Mouse (Mus musculus) midbrain, embryonic 16.5 days (tissue): ENCODE results near the gene Gm20458. TPM values are rescaled to one million over a fixed set of nuclear protein-coding genes. Genes with fewer than 3 reads are reported as not detected.

ENCODE experiments used
- ATAC-seq: fragments of 200-750 bp; cut with Nextera tagmentation; 2 replicates; pipeline ENCODE4 v1.8.0; 2017; ENCODE audit warnings: moderate TSS enrichment
- H3K27ac ChIP-seq: fragments of 300-500 bp; sonication (generic); 2 replicates; pipeline ENCODE4 v1.5.1; 2014; ENCODE audit warnings: mild to moderate bottlenecking, low read length, mixed read lengths
- H3K27me3 ChIP-seq: fragments of 300-500 bp; sonication (generic); 2 replicates; pipeline ENCODE4 v1.6.1; 2014; ENCODE audit warnings: low read depth, low read length, mixed read lengths; ENCODE audit not compliant: control insufficient read depth, insufficient read depth
- H3K36me3 ChIP-seq: fragments of 300-500 bp; sonication (generic); 2 replicates; pipeline ENCODE4 v1.6.1; 2014; ENCODE audit warnings: mild to moderate bottlenecking, low read length, moderate library complexity, mixed read lengths; ENCODE audit not compliant: control insufficient read depth, insufficient read depth
- H3K4me1 ChIP-seq: fragments of 300-500 bp; sonication (generic); 2 replicates; pipeline ENCODE4 v1.6.1; 2014; ENCODE audit warnings: mild to moderate bottlenecking, low read length, mixed read lengths; ENCODE audit not compliant: control insufficient read depth, insufficient read depth
- H3K4me2 ChIP-seq: fragments of 300-500 bp; sonication (generic); 2 replicates; pipeline ENCODE4 v1.6.1; 2014; ENCODE audit warnings: mild to moderate bottlenecking, low read length, mixed read lengths
- H3K4me3 ChIP-seq: fragments of 300-500 bp; sonication (generic); 2 replicates; pipeline ENCODE4 v1.5.1; 2014; ENCODE audit warnings: low read depth, mild to moderate bottlenecking, low read length, moderate library complexity, mixed read lengths
- H3K9ac ChIP-seq: fragments of 300-500 bp; sonication (generic); 2 replicates; pipeline ENCODE4 v1.6.1; 2014; ENCODE audit warnings: low read depth, low read length, mixed read lengths
- H3K9me3 ChIP-seq: fragments of 300-500 bp; sonication (generic); replicated peaks from 2 replicates; pipeline ENCODE4 v1.6.1; 2014; ENCODE audit warnings: mild to moderate bottlenecking, low read length, mixed read lengths; ENCODE audit not compliant: control insufficient read depth, poor library complexity, severe bottlenecking
- WGBS: fragments of 180-500 bp; shearing (Covaris S2); extraction: QIAGEN DNeasy Blood & Tissue Kit; methylation state at CpG from one replicate; pipeline ENCODE4 v1.1.7; 2014; 5-methylcytosine and 5-hydroxymethylcytosine counted together
- polyA plus RNA-seq: library from polyadenylated mRNA; unstranded; fragments of >200 nt; fragmentation: Nextera tagmentation; extraction: Ambion mirVana; gene quantifications from 2 replicates; pipeline ENCODE4 v1.2.1, GENCODE M21; 2015

Gm20458 gene
- polyA plus RNA-seq, 1 experiment from 2014 or later, result 7.5 TPM

DNA sequence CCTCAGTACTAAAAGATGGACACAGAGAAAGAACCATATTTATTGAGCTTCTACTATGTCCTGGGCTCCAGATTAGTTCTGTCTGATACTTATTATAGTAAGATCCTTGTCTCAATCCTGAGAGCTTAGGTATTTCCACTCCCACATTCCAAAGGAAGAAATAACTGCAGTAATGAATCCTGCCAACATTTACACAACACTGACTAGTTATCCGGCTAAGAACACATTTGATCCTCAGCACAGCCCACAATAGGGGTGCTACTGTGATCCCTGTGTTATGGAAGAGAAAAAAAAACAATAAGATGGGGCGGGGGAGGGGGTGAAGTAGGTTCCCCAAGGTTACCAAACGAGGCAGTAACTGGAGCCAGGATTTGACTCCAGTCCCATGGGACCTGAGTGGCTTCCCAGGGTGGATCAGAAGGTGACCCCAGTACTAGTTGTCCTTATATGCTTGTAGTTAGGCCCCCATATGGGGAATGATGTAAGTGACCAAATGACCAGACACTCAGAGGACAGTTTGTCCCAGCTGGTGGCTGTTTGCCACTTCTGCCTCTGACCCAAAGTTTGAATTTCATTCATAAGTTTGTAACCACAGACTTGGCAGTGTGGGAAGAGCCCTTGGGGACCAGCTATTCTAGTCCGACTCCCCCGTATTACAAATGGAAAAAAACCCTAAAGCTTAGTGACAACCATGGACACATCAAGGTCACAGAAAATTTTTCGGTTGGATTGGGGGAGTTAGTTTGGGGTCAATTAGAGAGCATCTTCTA is 5.2 kb upstream of the Gm20458 start:
- H3K4me1 ChIP-seq, result no peaks in the 10 kb centered on the region
- WGBS, result 77% methylated on average over 6 of the region's 6 CpGs
- no peaks in the 10 kb centered on the region for H3K9me3 ChIP-seq
- no peak overlapping the region for H3K27ac ChIP-seq
- no peak overlapping the region for H3K4me3 ChIP-seq
- no peaks in the 10 kb centered on the region for H3K27me3 ChIP-seq
- no peaks in the 10 kb centered on the region for H3K36me3 ChIP-seq
- no peak overlapping the region for H3K9ac ChIP-seq
- ATAC-seq, result no peak
- no peak overlapping the region for H3K4me2 ChIP-seq

DNA sequence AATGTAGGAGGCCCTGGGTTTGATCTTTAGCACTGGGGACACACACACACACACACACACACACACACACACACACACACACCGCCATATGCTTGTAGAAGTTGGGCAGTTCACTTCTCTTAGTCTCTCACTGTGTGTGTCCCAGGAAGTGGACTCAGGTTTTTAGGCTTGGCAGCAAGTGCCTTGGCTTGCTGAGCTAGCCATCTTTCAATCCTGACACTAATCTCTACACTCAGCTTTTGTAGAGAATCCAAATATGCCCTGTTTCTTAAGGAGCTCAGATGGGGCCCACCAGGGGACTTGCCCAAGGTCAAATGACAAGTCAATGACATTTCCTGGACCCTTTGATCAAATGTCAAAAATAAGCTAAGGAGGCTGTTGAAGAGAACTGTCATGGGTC is 4.4 kb upstream of the Gm20458 start:
- no peak overlapping the region for H3K4me3 ChIP-seq
- no peaks in the 10 kb centered on the region for H3K36me3 ChIP-seq
- H3K9ac ChIP-seq, result no peak overlapping the region
- H3K4me2 ChIP-seq, result no peak overlapping the region; the same call in 1 of the 2 replicates
- H3K4me1 ChIP-seq, result no peaks in the 10 kb centered on the region
- no peaks in the 10 kb centered on the region for H3K27me3 ChIP-seq
- no peak overlapping the region for H3K27ac ChIP-seq
- no peaks in the 10 kb centered on the region for H3K9me3 ChIP-seq
- WGBS, result 80% methylated on average over 1 of the region's 1 CpGs
- no peak for ATAC-seq

DNA sequence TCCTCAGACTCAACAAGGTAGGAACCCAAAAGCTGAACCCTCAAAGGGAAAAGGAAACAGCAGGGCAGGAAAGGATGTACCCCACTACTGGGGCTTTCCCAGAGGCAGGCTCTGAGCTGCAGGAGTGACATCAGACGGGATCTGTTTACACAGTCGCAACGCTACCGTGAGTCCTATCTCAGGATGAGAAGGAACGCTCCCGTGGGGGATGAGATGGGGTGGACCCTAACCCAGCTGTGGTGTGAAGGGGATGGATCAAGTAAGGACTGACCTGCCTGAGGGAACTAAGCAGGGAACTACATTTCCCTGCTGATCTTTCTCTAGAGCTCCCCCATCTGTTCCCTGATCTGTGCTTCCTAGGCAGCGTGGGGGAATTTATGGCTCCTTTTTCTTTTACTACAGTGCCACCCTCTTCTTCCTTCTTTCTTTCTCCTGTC is 3.9 kb upstream of the Gm20458 start, which contains the start of gene Sys1:
Sys1 (plus strand) TSS at position 101 of the 437 bp plus-strand sequence.
- Histone ChIP-seq H3K27ac (no peak within 1 kb of the TSS), H3K4me3 (no peak within 1 kb of the TSS), H3K9ac (no peak within 1 kb of the TSS), H3K36me3 (no peaks in the 10 kb centered on the region), H3K4me1 (peaks cover 4% of the 10 kb centered on the region), H3K4me2 (peak within 1 kb of the TSS; percentile 39), H3K9me3 (no peaks in the 10 kb centered on the region), H3K27me3 (no peaks in the 10 kb centered on the region)
- no peak for ATAC-seq
- 3% methylated on average over 7 of the region's 7 CpGs for WGBS

DNA sequence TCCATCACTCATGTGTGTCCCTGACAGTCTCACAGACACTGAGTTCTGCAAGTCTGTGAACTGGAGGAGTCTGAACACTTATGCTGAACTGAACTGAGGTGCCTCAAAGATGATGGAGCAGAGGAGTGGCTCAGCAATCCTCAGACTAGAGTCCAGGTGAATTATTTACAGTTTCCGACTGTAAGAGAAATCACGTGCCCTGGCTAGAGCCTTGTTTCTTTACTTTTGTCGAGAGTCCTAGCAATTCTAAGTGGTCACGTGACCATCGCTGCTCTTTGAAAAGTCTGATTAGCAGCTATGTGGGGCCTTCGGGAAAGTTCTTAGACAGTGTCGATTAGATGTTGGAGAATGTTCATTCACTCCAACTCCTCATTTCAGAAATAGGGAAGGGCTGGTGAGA is 2.8 kb upstream of the Gm20458 start:
- Histone ChIP-seq H3K36me3 (no peaks in the 10 kb centered on the region), H3K27me3 (no peaks in the 10 kb centered on the region), H3K9ac (no peak overlapping the region), H3K4me3 (no peak overlapping the region), H3K9me3 (no peaks in the 10 kb centered on the region), H3K27ac (no peak overlapping the region), H3K4me2 (no peak overlapping the region), H3K4me1 (peaks cover 13% of the 10 kb centered on the region)
- 53% methylated on average over 7 of the region's 7 CpGs for WGBS
- ATAC-seq, result no peak

DNA sequence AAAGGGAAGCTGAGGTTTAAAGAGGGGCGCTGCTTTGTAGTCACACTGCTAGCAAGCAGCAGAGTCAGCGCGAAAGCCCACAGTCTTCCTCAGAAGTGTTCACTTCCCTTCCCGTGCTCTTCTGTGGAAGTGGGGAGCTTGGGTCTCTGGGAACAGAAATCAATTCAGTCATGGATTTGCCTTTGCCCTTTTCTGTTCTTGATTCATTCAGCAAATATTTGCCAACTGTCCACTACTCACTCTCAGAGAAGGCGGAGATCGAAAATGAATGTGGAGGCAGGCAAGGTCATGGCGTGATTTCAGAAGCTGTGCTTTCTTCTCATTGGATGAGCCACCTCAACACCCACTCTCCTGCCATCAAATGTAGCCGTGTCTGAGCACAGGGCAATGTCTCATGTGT is 2.2 kb upstream of the Gm20458 start:
- no peak overlapping the region for H3K27ac ChIP-seq
- H3K9me3 ChIP-seq, result no peaks in the 10 kb centered on the region
- no peak for ATAC-seq
- no peak overlapping the region for H3K9ac ChIP-seq
- no peak overlapping the region for H3K4me2 ChIP-seq
- WGBS, result 88% methylated on average over 8 of the region's 8 CpGs
- H3K27me3 ChIP-seq, result no peaks in the 10 kb centered on the region
- H3K36me3 ChIP-seq, result no peaks in the 10 kb centered on the region; the same call in 1 of the 2 replicates
- H3K4me3 ChIP-seq, result no peak overlapping the region
- H3K4me1 ChIP-seq, result peaks cover 18% of the 10 kb centered on the region

DNA sequence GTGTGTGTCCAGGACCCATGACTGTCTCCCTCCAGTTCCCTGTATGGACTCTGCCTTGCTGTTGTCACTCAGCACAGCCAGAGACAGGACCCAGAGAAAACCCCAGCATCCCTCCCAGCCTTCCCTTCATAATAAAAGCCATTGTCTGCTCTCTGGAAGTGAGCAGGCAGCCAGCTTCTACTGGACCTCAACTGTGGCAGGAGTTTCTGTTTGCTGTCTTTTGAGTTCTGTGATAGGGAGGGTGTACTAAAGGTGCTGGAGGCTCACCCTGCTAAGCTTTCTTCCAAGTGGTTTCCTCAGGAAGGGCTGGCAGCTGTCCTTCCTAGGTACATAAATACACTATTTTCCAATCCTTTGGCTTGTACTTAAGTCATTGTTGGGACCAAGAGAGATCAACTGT is 4.4 kb downstream of the Gm20458 start:
- Histone ChIP-seq H3K9me3 (no peaks in the 10 kb centered on the region), H3K27ac (no peak overlapping the region), H3K4me3 (no peak overlapping the region), H3K4me2 (no peak overlapping the region), H3K36me3 (peaks cover 23% of the 10 kb centered on the region), H3K9ac (no peak overlapping the region), H3K27me3 (no peaks in the 10 kb centered on the region), H3K4me1 (peaks cover 18% of the 10 kb centered on the region)
- ATAC-seq, result no peak

DNA sequence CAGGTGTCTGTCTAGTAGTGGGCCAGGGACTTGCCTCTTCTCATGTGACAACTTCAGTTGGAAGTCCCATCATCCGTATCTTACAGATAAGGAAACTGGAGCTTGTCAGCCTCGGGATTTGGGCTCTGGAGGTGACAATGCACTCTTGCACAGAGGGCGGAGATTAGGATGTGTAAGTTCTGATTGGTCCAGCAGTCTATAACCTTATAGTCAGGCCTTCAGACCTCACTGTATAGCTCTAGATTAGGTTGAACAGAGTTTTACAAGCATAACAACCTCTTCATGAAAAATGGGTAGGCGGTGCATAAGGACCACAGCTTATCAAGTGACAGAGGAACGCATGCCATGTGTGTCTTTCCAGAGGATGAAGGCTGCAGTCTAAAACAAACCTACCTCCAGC is 6.0 kb downstream of the Gm20458 start:
- Histone ChIP-seq H3K27me3 (no peaks in the 10 kb centered on the region), H3K27ac (no peak overlapping the region), H3K4me3 (no peak overlapping the region), H3K4me2 (no peak overlapping the region), H3K36me3 (peaks cover 23% of the 10 kb centered on the region), H3K4me1 (peaks cover 15% of the 10 kb centered on the region), H3K9me3 (no peaks in the 10 kb centered on the region), H3K9ac (no peak overlapping the region)
- 84% methylated on average over 5 of the region's 5 CpGs for WGBS
- no peak for ATAC-seq

DNA sequence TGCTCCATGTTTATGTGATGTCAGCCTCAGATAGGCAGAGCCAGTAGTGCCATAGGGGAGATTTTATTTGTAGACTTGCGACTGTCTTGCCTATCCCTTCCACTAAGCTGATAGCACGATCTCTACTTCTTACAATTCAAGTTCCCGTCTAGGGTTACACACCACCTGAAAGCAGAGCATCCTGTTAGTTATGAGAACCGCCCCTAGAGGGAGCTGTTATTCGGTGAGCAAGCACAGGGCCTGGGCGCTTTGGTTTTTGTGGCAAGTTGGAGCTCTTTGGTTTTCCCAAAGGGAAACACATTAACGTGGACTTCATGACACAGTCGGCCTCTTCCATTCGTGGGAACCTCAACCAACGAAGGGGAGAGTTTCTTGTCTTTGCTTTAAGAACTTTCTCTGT is 9.5 kb downstream of the Gm20458 start:
- Histone ChIP-seq H3K4me1 (no peaks in the 10 kb centered on the region), H3K9ac (no peak overlapping the region), H3K4me3 (no peak overlapping the region), H3K27me3 (no peaks in the 10 kb centered on the region), H3K27ac (no peak overlapping the region), H3K4me2 (no peak overlapping the region), H3K9me3 (no peaks in the 10 kb centered on the region), H3K36me3 (peaks cover 23% of the 10 kb centered on the region)
- WGBS, result 27% methylated on average over 10 of the region's 10 CpGs
- no peak for ATAC-seq

DNA sequence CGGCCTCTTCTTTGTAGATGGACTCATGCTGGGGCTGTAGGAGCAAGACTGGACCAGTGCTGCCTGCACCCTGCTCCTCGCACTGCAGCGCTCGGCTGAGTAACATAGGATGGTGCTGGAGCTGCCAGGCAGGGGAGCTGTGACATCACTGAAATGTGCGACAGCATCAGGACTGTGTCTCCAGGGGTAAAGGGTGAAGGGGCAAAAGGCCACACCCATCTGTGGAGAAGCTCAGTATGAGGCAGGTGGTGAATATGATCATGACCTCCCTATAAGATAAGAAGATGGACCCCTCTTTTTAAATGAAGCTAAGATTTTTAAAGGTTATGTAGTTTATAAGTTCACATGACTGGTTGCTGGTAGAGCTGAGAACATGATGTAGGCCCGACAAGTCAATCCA is 12.9 kb downstream of the Gm20458 start, which contains the start of gene Trp53tg5:
Trp53tg5 (minus strand) TSS at position 101 of the 400 bp plus-strand sequence.
- Histone ChIP-seq H3K36me3 (peaks cover 11% of the 10 kb centered on the region), H3K4me1 (no peaks in the 10 kb centered on the region), H3K9me3 (no peaks in the 10 kb centered on the region), H3K27me3 (no peaks in the 10 kb centered on the region), H3K9ac (no peak within 1 kb of the TSS), H3K4me2 (no peak within 1 kb of the TSS), H3K4me3 (no peak within 1 kb of the TSS), H3K27ac (no peak within 1 kb of the TSS)
- 83% methylated on average over 6 of the region's 6 CpGs for WGBS
- no peak for ATAC-seq
